Mouse (Mus musculus): ENCODE measurements around the gene Acadm.

Acadm gene

GRCm38 (mm10) chr3:153902595-153902994, 41.8 kb downstream of the Acadm start:
- no peak for DNase-seq (ENCODE audit: low spot score in 2 of 2)

GRCm38 (mm10) chr3:153901904-153902303, 42.5 kb downstream of the Acadm start:
- DNase-seq (ENCODE audit: low spot score in 2 of 2), result no peak

- DNase-seq (ENCODE audit: low spot score in 2 of 2), result no peak
Measured at GRCm38 (mm10) chr3:153897216-153897615, 47.2 kb downstream of the Acadm start.

GRCm38 (mm10) chr3:153895454-153895853, 49.0 kb downstream of the Acadm start:
- no peak for DNase-seq (ENCODE audit: low spot score in 2 of 2)

- no peak for DNase-seq (ENCODE audit: low spot score in 2 of 2)
Measured at GRCm38 (mm10) chr3:153889188-153889781, 55.1 kb downstream of the Acadm start.

- DNase-seq (ENCODE audit: low spot score in 2 of 2), result no peak
Measured at GRCm38 (mm10) chr3:153888141-153888540, 56.3 kb downstream of the Acadm start.

- DNase-seq (ENCODE audit: low spot score in 2 of 2), result no peak
Measured at GRCm38 (mm10) chr3:153886296-153886695, 58.1 kb downstream of the Acadm start.

Measured in right cerebral cortex, adult 2 months (tissue).